Mouse (Mus musculus) lung, adult 2 months (tissue): ENCODE measurements around the gene A530064D06Rik. TPM values are rescaled to one million over a fixed set of nuclear protein-coding genes. Genes with fewer than 3 reads are reported as not detected.

Experiments
- DNase-seq: peaks from one replicate; pipeline ENCODE4 v3.0.0; 2022
- H3K4me1 ChIP-seq: fragments of 200-500 bp; 2 replicates; pipeline ENCODE4 v1.6.1; 2011; ENCODE audit warnings: low read length; ENCODE audit not compliant: control insufficient read depth, insufficient read depth
- H3K4me3 ChIP-seq: fragments of 200-500 bp; replicated peaks from 2 replicates; pipeline ENCODE3; 2011; ENCODE audit warnings: low read depth, mild to moderate bottlenecking, control low read depth, low read length; ENCODE audit errors: extremely low read depth
- CTCF ChIP-seq: fragments of 200-500 bp; IDR thresholded peaks from 2 replicates; pipeline ENCODE4 v1.5.1; 2011; ENCODE audit warnings: mild to moderate bottlenecking, low read length, control low read depth; ENCODE audit not compliant: insufficient read depth
- POLR2A ChIP-seq: fragments of 200-500 bp; IDR thresholded peaks from 2 replicates; pipeline ENCODE4 v1.6.1; 2011; ENCODE audit warnings: low read depth, mild to moderate bottlenecking, control low read depth, low read length, borderline replicate concordance; ENCODE audit errors: extremely low read depth
- WGBS: fragments of 180-500 bp; shearing (Covaris S2); methylation state at CpG from one replicate; pipeline ENCODE4 v1.1.7; 2018; 5-methylcytosine and 5-hydroxymethylcytosine counted together
- polyA plus RNA-seq: library from polyadenylated mRNA; depleted of rRNA; stranded (reverse); fragments of >200 nt; gene quantifications from 2 replicates; pipeline ENCODE4 v1.2.3, GENCODE M21; 2012; rRNA removed

A530064D06Rik gene
- polyA plus RNA-seq, 1 experiment, result 0.71 TPM

- WGBS, result 26% methylated on average over 3 of the region's 3 CpGs
- Histone ChIP-seq H3K4me3 (no peak overlapping the region), H3K4me1 (no peaks in the 10 kb centered on the region)
- DNase-seq, result peak; percentile 79
- TF ChIP-seq POLR2A, result no peak
- TF ChIP-seq CTCF, result peak; percentile 85
Measured at GRCm38 (mm10) chr17:48119656-48120055, 47.4 kb downstream of the A530064D06Rik start.

- DNase-seq, result no peak
- 50% methylated on average over 1 of the region's 1 CpGs for WGBS
Measured at GRCm38 (mm10) chr17:48118570-48118969, 48.5 kb downstream of the A530064D06Rik start.

GRCm38 (mm10) chr17:48110547-48111287 is 56.4 kb downstream of the A530064D06Rik start:
- DNase-seq, result peak; percentile 39
- WGBS, result 45% methylated on average over 8 of the region's 8 CpGs
- Histone ChIP-seq H3K4me3 (no peak overlapping the region), H3K4me1 (no peaks in the 10 kb centered on the region)
- TF ChIP-seq POLR2A, result no peak
- TF ChIP-seq CTCF, result peak; percentile 62

More at GRCm38 (mm10) chr17:48118570-48118969, 48.5 kb downstream of the A530064D06Rik start:
- Histone ChIP-seq H3K4me1 (no peaks in the 10 kb centered on the region), H3K4me3 (no peak overlapping the region)
- TF ChIP-seq POLR2A, result no peak
- no peak for TF ChIP-seq CTCF

- no peaks in the 10 kb centered on the region for H3K4me1 ChIP-seq
- no peak for TF ChIP-seq POLR2A
- 78% methylated on average over 3 of the region's 3 CpGs for WGBS
- no peak overlapping the region for H3K4me3 ChIP-seq
- no peak for DNase-seq
Measured at GRCm38 (mm10) chr17:48108520-48108919, 58.6 kb downstream of the A530064D06Rik start.

- TF ChIP-seq CTCF (no peak), POLR2A (no peak)
- WGBS, result 54% methylated on average over 6 of the region's 6 CpGs
- DNase-seq, result no peak
Measured at GRCm38 (mm10) chr17:48107862-48108261, 59.2 kb downstream of the A530064D06Rik start.

GRCm38 (mm10) chr17:48107333-48107732 is 59.7 kb downstream of the A530064D06Rik start:
- WGBS, result 55% methylated on average over 4 of the region's 4 CpGs
- H3K4me1 ChIP-seq, result no peaks in the 10 kb centered on the region
- H3K4me3 ChIP-seq, result no peak overlapping the region
- DNase-seq, result no peak
- TF ChIP-seq CTCF (no peak), POLR2A (no peak)

More at GRCm38 (mm10) chr17:48107862-48108261, 59.2 kb downstream of the A530064D06Rik start:
- Histone ChIP-seq H3K4me1 (no peaks in the 10 kb centered on the region), H3K4me3 (no peak overlapping the region)

- TF ChIP-seq POLR2A (no peak), CTCF (peak; percentile 97)
- DNase-seq, result peak; percentile 78
- WGBS, result 11% methylated on average over 20 of the region's 21 CpGs
- no peak overlapping the region for H3K4me3 ChIP-seq
- H3K4me1 ChIP-seq, result peaks cover 5% of the 10 kb centered on the region; the same call in 1 of the 2 replicates
Measured at GRCm38 (mm10) chr17:48100441-48101417, 66.3 kb downstream of the A530064D06Rik start.

GRCm38 (mm10) chr17:48099312-48099711 is 67.8 kb downstream of the A530064D06Rik start:
- no peak for DNase-seq
- Histone ChIP-seq H3K4me1 (peaks cover 5% of the 10 kb centered on the region; the same call in 1 of the 2 replicates), H3K4me3 (no peak overlapping the region)
- no peak for TF ChIP-seq CTCF
- no peak for TF ChIP-seq POLR2A
- 46% methylated on average over 11 of the region's 11 CpGs for WGBS

Other genes starting within 250 kb of the A530064D06Rik start
- gene Foxp4, start 242.6 kb downstream of the A530064D06Rik start, polyA plus RNA-seq, result 100 and 117 TPM in 2 replicates
- not detected in 2 replicates for gene 1700122O11Rik, start 129.0 kb downstream of the A530064D06Rik start, polyA plus RNA-seq
- not detected in 2 replicates for gene 1700067P10Rik, start 78.0 kb downstream of the A530064D06Rik start, polyA plus RNA-seq
- 0.09 and 0.15 TPM in 2 replicates for gene 9830107B12Rik, start 21.0 kb downstream of the A530064D06Rik start, polyA plus RNA-seq
- gene Trem1, start 65.5 kb upstream of the A530064D06Rik start, polyA plus RNA-seq, result 0.68 and 1.2 TPM in 2 replicates
- gene Trem3, start 80.5 kb upstream of the A530064D06Rik start, polyA plus RNA-seq, result 0.74 and 1.3 TPM in 2 replicates
- gene Treml4, start 97.0 kb upstream of the A530064D06Rik start, polyA plus RNA-seq, result 8.0 and 11.7 TPM in 2 replicates
- 3.0 and 6.0 TPM in 2 replicates for gene Treml2, start 132.2 kb upstream of the A530064D06Rik start, polyA plus RNA-seq
- 1.0 and 1.8 TPM in 2 replicates for gene B430306N03Rik, start 148.9 kb upstream of the A530064D06Rik start, polyA plus RNA-seq
- gene Trem2, start 179.1 kb upstream of the A530064D06Rik start, polyA plus RNA-seq, result 6.9 and 7.8 TPM in 2 replicates
- gene Treml1, start 192.6 kb upstream of the A530064D06Rik start, polyA plus RNA-seq, result 3.3 and 6.3 TPM in 2 replicates
- gene Nfya, start 242.6 kb upstream of the A530064D06Rik start, polyA plus RNA-seq, result 64.4 and 82.6 TPM in 2 replicates
- gene Oard1, start 242.7 kb upstream of the A530064D06Rik start, polyA plus RNA-seq, result 6.7 and 11.9 TPM in 2 replicates